Mouse (Mus musculus): ENCODE data around the gene Gm266. TPM values are rescaled to one million over a fixed set of nuclear protein-coding genes. Genes with fewer than 3 reads are reported as not detected.

Gene Gm266
- polyA plus RNA-seq, 1 experiment: 0.12 TPM

DNA sequence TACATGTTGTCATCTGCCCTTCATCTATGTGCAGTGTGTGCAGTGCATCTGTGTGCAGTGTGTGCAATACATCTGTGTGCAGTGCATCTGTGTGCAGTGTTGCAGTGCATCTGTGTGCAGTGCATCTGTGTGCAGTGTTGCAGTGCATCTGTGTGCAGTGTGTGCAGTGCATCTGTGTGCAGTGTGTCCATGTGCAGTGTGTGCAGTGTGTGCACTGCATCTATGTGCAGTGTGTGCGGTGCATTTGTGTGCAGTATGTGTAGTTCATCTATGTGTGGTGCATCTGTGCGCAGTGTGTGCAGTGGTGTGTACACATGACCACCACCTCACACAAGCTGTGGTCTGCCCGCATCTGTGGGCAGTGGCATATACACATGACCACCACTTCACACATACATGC is 19.3 kb downstream of the Gm266 start:
- Histone ChIP-seq H3K4me3 (replicated peaks; ENCODE audit: extremely low read depth, low read depth, low read length) (no peak overlapping the region), H3K4me1 (ENCODE audit: control insufficient read depth, insufficient read depth, low read length) (no peaks in the 10 kb centered on the region)
- no peak for DNase-seq
- TF ChIP-seq CTCF (IDR thresholded peaks at IDR 0.05; ENCODE audit: insufficient read depth, low read length) (no peak), POLR2A (IDR thresholded peaks at IDR 0.05; ENCODE audit: borderline replicate concordance, extremely low read depth, low read depth, low read length) (no peak)
- WGBS: 96% methylated on average over 3 of the region's 3 CpGs

- TF ChIP-seq POLR2A (IDR thresholded peaks at IDR 0.05; ENCODE audit: borderline replicate concordance, extremely low read depth, low read depth, low read length) (no peak), CTCF (IDR thresholded peaks at IDR 0.05; ENCODE audit: insufficient read depth, low read length) (no peak)
- H3K4me3 ChIP-seq (replicated peaks; ENCODE audit: extremely low read depth, low read depth, low read length): no peak overlapping the region
- no peaks in the 10 kb centered on the region for H3K4me1 ChIP-seq (ENCODE audit: control insufficient read depth, insufficient read depth, low read length)
- WGBS: 84% methylated on average over 7 of the region's 7 CpGs
- no peak for DNase-seq
Measured at GRCm38 (mm10) chr12:111463570-111463969, 22.1 kb downstream of the Gm266 start.

DNA sequence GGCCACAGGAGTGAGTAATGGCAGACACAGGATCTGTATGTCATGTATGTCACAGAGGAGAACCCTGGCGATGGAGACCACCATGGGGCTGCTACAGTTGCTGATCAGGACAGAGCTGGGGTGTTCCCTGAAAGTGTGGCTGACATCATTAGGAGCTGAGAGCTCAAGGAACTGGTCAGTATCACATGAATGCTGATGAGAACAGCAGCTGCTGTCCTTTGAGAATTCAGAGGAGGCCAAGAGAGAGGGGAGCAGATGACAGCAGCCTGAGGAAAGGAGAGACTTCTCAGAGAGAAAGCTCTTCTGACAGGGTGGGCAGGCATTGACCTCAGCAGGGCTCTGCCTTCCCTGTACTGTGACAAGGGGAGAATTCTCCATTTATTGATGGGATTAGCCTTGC is 27.9 kb downstream of the Gm266 start:
- TF ChIP-seq POLR2A (IDR thresholded peaks at IDR 0.05; ENCODE audit: borderline replicate concordance, extremely low read depth, low read depth, low read length) (no peak), CTCF (IDR thresholded peaks at IDR 0.05; ENCODE audit: insufficient read depth, low read length) (no peak)
- no peak for DNase-seq
- Histone ChIP-seq H3K4me1 (ENCODE audit: control insufficient read depth, insufficient read depth, low read length) (no peaks in the 10 kb centered on the region), H3K4me3 (replicated peaks; ENCODE audit: extremely low read depth, low read depth, low read length) (no peak overlapping the region)
- WGBS: 90% methylated on average over 1 of the region's 1 CpGs

DNA sequence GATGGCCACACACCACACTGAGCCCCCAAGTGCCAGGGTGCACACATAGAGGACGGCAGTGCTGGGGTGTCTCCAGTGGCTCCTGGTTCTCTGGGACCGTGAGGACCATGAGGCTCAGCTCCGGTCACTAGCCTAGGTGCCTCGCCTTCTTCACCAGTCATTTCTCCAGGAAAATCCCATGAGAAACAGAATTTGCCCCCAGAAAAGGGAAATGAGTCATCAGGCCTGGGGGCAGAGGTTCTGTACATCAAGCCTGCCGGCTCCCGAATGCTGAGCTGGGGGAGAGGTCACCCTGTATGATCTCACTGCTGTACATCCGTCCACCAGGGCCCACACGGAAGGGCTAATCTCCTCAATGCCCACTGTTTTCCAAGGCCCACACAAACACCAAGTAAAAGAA is 29.8 kb downstream of the Gm266 start:
- no peaks in the 10 kb centered on the region for H3K4me1 ChIP-seq (ENCODE audit: control insufficient read depth, insufficient read depth, low read length)
- TF ChIP-seq CTCF (IDR thresholded peaks at IDR 0.05; ENCODE audit: insufficient read depth, low read length) (no peak), POLR2A (IDR thresholded peaks at IDR 0.05; ENCODE audit: borderline replicate concordance, extremely low read depth, low read depth, low read length) (no peak)
- 69% methylated on average over 8 of the region's 8 CpGs for WGBS
- no peak overlapping the region for H3K4me3 ChIP-seq (replicated peaks; ENCODE audit: extremely low read depth, low read depth, low read length)
- no peak for DNase-seq

GRCm38 (mm10) chr12:111455311-111455846 is 30.2 kb downstream of the Gm266 start:
- no peaks in the 10 kb centered on the region for H3K4me1 ChIP-seq (ENCODE audit: control insufficient read depth, insufficient read depth, low read length)
- DNase-seq: no peak
- TF ChIP-seq CTCF (IDR thresholded peaks at IDR 0.05; ENCODE audit: insufficient read depth, low read length): no peak
- TF ChIP-seq POLR2A (IDR thresholded peaks at IDR 0.05; ENCODE audit: borderline replicate concordance, extremely low read depth, low read depth, low read length): no peak
- H3K4me3 ChIP-seq (replicated peaks; ENCODE audit: extremely low read depth, low read depth, low read length): no peak overlapping the region
- WGBS: 65% methylated on average over 12 of the region's 12 CpGs

- no peak overlapping the region for H3K4me3 ChIP-seq (replicated peaks; ENCODE audit: extremely low read depth, low read depth, low read length)
- 71% methylated on average over 10 of the region's 10 CpGs for WGBS
- DNase-seq: no peak
- H3K4me1 ChIP-seq (ENCODE audit: control insufficient read depth, insufficient read depth, low read length): peaks cover 5% of the 10 kb centered on the region; the same call in 1 of the 2 replicates
- TF ChIP-seq POLR2A (IDR thresholded peaks at IDR 0.05; ENCODE audit: borderline replicate concordance, extremely low read depth, low read depth, low read length) (no peak), CTCF (IDR thresholded peaks at IDR 0.05; ENCODE audit: insufficient read depth, low read length) (no peak)
Measured at GRCm38 (mm10) chr12:111454543-111455280, 30.9 kb downstream of the Gm266 start.

DNA sequence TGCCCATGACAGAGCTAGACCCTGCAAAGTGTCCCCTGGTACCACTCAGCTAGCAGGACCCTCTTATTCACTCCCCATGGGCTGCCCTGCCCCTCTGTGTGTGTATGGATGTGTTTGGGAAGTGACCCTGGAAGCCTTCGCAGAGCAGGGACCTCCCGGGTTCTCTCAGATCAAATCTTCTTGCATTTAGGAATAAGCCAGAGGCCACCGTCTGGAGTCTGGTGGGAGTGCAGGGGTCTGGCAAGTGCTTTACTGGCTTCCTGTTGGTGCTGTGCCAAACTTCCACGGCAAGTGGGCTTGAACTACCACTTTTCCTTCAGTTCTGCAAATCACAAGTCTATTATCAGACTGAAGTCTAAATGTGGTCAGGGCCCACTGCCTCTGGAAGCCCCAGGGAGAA is 31.6 kb downstream of the Gm266 start:
- Histone ChIP-seq H3K4me1 (ENCODE audit: control insufficient read depth, insufficient read depth, low read length) (peaks cover 8% of the 10 kb centered on the region; the same call in 1 of the 2 replicates), H3K4me3 (replicated peaks; ENCODE audit: extremely low read depth, low read depth, low read length) (no peak overlapping the region)
- DNase-seq: no peak
- 42% methylated on average over 4 of the region's 4 CpGs for WGBS
- no peak for TF ChIP-seq CTCF (IDR thresholded peaks at IDR 0.05; ENCODE audit: insufficient read depth, low read length)
- TF ChIP-seq POLR2A (IDR thresholded peaks at IDR 0.05; ENCODE audit: borderline replicate concordance, extremely low read depth, low read depth, low read length): no peak

- TF ChIP-seq CTCF (IDR thresholded peaks at IDR 0.05; ENCODE audit: insufficient read depth, low read length) (no peak), POLR2A (IDR thresholded peaks at IDR 0.05; ENCODE audit: borderline replicate concordance, extremely low read depth, low read depth, low read length) (no peak)
- no peak overlapping the region for H3K4me3 ChIP-seq (replicated peaks; ENCODE audit: extremely low read depth, low read depth, low read length)
- peaks cover 8% of the 10 kb centered on the region; the same call in 1 of the 2 replicates for H3K4me1 ChIP-seq (ENCODE audit: control insufficient read depth, insufficient read depth, low read length)
- DNase-seq: no peak
- WGBS: 87% methylated on average over 7 of the region's 7 CpGs
Measured at GRCm38 (mm10) chr12:111451561-111451960, 34.1 kb downstream of the Gm266 start.

- DNase-seq: no peak
- TF ChIP-seq POLR2A (IDR thresholded peaks at IDR 0.05; ENCODE audit: borderline replicate concordance, extremely low read depth, low read depth, low read length) (no peak), CTCF (IDR thresholded peaks at IDR 0.05; ENCODE audit: insufficient read depth, low read length) (no peak)
- Histone ChIP-seq H3K4me3 (replicated peaks; ENCODE audit: extremely low read depth, low read depth, low read length) (no peak overlapping the region), H3K4me1 (ENCODE audit: control insufficient read depth, insufficient read depth, low read length) (peaks cover 8% of the 10 kb centered on the region; the same call in 1 of the 2 replicates)
- 23% methylated on average over 6 of the region's 6 CpGs for WGBS
Measured at GRCm38 (mm10) chr12:111450359-111450758, 35.3 kb downstream of the Gm266 start.
